Mouse (Mus musculus) E14TG2a.4 (cell line): ENCODE measurements around the gene Hc.
A peak's percentile ranks its signal among the peaks of the same experiment; 100 is the strongest.

ENCODE experiments used
- H3K27me3 ChIP-seq: 2 replicates; pipeline ENCODE4 v1.6.1; 2014; ENCODE audit warnings: low read length, control low read depth; ENCODE audit not compliant: insufficient read depth
- H3K36me3 ChIP-seq: 2 replicates; pipeline ENCODE4 v1.6.1; 2014; ENCODE audit warnings: low read length, control low read depth; ENCODE audit not compliant: insufficient read depth
- H3K4me1 ChIP-seq: replicated peaks from 2 replicates; pipeline ENCODE4 v1.6.1; 2014; ENCODE audit warnings: low read depth, low read length, control low read depth
- H3K4me3 ChIP-seq: replicated peaks from 2 replicates; pipeline ENCODE4 v1.5.1; 2014; ENCODE audit warnings: mild to moderate bottlenecking, low read length
- H3K9me3 ChIP-seq: 2 replicates; pipeline ENCODE4 v1.6.1; 2014; ENCODE audit warnings: low read length, control low read depth
- CTCF ChIP-seq: conservative IDR thresholded peaks from 2 replicates; pipeline ENCODE4 v1.5.1; 2014; ENCODE audit warnings: low read length
- NANOG ChIP-seq: IDR thresholded peaks from 2 replicates; pipeline ENCODE4 v1.6.1; 2014; ENCODE audit warnings: borderline replicate concordance, low read length, mixed read lengths
- POU5F1 ChIP-seq: IDR thresholded peaks from 2 replicates; pipeline ENCODE4 v1.6.1; 2014; ENCODE audit warnings: low read length, borderline replicate concordance

Hc gene

GRCm38 (mm10) chr2:34992729-34993695 is 68.2 kb downstream of the Hc start:
- peaks cover 2% of the 10 kb centered on the region for H3K27me3 ChIP-seq
- H3K4me3 ChIP-seq: no peak overlapping the region
- peaks cover 13% of the 10 kb centered on the region for H3K4me1 ChIP-seq
- no peaks in the 10 kb centered on the region for H3K9me3 ChIP-seq
- H3K36me3 ChIP-seq: no peaks in the 10 kb centered on the region
- no peak for TF ChIP-seq CTCF
- TF ChIP-seq POU5F1: no peak
- no peak for TF ChIP-seq NANOG

- TF ChIP-seq NANOG: no peak
- no peak for TF ChIP-seq CTCF
- TF ChIP-seq POU5F1: no peak
- Histone ChIP-seq H3K4me3 (no peak overlapping the region), H3K36me3 (no peaks in the 10 kb centered on the region), H3K9me3 (no peaks in the 10 kb centered on the region), H3K27me3 (peaks cover 2% of the 10 kb centered on the region), H3K4me1 (peaks cover 13% of the 10 kb centered on the region)
These were observed 69.3 kb downstream of the Hc start for GRCm38 (mm10) chr2:34991966-34992365.

- Histone ChIP-seq H3K27me3 (peaks cover 8% of the 10 kb centered on the region), H3K36me3 (no peaks in the 10 kb centered on the region), H3K4me3 (no peak overlapping the region), H3K4me1 (peaks cover 13% of the 10 kb centered on the region), H3K9me3 (no peaks in the 10 kb centered on the region)
- no peak for TF ChIP-seq POU5F1
- no peak for TF ChIP-seq NANOG
- no peak for TF ChIP-seq CTCF
These were observed 71.5 kb downstream of the Hc start for GRCm38 (mm10) chr2:34989749-34990148.

GRCm38 (mm10) chr2:34987595-34987994 is 73.6 kb downstream of the Hc start:
- peaks cover 17% of the 10 kb centered on the region for H3K4me1 ChIP-seq
- no peaks in the 10 kb centered on the region for H3K9me3 ChIP-seq
- no peaks in the 10 kb centered on the region for H3K36me3 ChIP-seq
- TF ChIP-seq NANOG (no peak), CTCF (no peak), POU5F1 (no peak)
- peaks cover 9% of the 10 kb centered on the region for H3K27me3 ChIP-seq
- no peak overlapping the region for H3K4me3 ChIP-seq

- H3K27me3 ChIP-seq: peaks cover 22% of the 10 kb centered on the region
- no peaks in the 10 kb centered on the region for H3K36me3 ChIP-seq
- no peaks in the 10 kb centered on the region for H3K9me3 ChIP-seq
- no peak for TF ChIP-seq NANOG
- no peak for TF ChIP-seq CTCF
- TF ChIP-seq POU5F1: no peak
- peaks cover 18% of the 10 kb centered on the region for H3K4me1 ChIP-seq
- H3K4me3 ChIP-seq: no peak overlapping the region
These were observed 76.4 kb downstream of the Hc start for GRCm38 (mm10) chr2:34984885-34985284.

- Histone ChIP-seq H3K4me3 (no peak overlapping the region), H3K27me3 (peaks cover 22% of the 10 kb centered on the region; the same call in 1 of the 2 replicates), H3K4me1 (peaks cover 18% of the 10 kb centered on the region), H3K9me3 (no peaks in the 10 kb centered on the region), H3K36me3 (no peaks in the 10 kb centered on the region)
- TF ChIP-seq POU5F1 (no peak), NANOG (no peak), CTCF (no peak)
These were observed 78.1 kb downstream of the Hc start for GRCm38 (mm10) chr2:34982906-34983698.

- TF ChIP-seq POU5F1 (no peak), CTCF (no peak), NANOG (no peak)
- H3K36me3 ChIP-seq: no peaks in the 10 kb centered on the region
- H3K4me3 ChIP-seq: peak overlapping the region; percentile 17; the same call in 1 of the 2 replicates
- H3K9me3 ChIP-seq: no peaks in the 10 kb centered on the region
- H3K27me3 ChIP-seq: peaks cover 22% of the 10 kb centered on the region; the same call in 1 of the 2 replicates
- H3K4me1 ChIP-seq: peaks cover 18% of the 10 kb centered on the region
These were observed 79.0 kb downstream of the Hc start for GRCm38 (mm10) chr2:34982096-34982724.

- Histone ChIP-seq H3K4me3 (no peak overlapping the region), H3K9me3 (peaks cover 6% of the 10 kb centered on the region; the same call in 1 of the 2 replicates), H3K36me3 (no peaks in the 10 kb centered on the region), H3K27me3 (peaks cover 20% of the 10 kb centered on the region), H3K4me1 (peaks cover 18% of the 10 kb centered on the region)
- no peak for TF ChIP-seq NANOG
- TF ChIP-seq CTCF: no peak
- TF ChIP-seq POU5F1: no peak
These were observed 81.7 kb downstream of the Hc start for GRCm38 (mm10) chr2:34979459-34980011.
